Mouse (Mus musculus): ENCODE measurements around the gene Tapbp. TPM values are rescaled to one million over a fixed set of nuclear protein-coding genes. Genes with fewer than 3 reads are reported as not detected.
"Not testable (repeated sequence)": the region's sequence is repeated elsewhere in the genome, so short reads cannot be mapped to it uniquely, and the experiment has no call there.

Tapbp gene
- total RNA-seq, 2 experiments from 2014 or later = 23.3 to 35.7 TPM

- no peak for DNase-seq (ENCODE audit: low spot score in 2 of 2)
- intact Hi-C loops (cut with DNase I) = no loop called here
Observed at GRCm38 (mm10) chr17:33902079-33902478, 13.6 kb upstream of the Tapbp start.

GRCm38 (mm10) chr17:33902491-33902890 is 13.2 kb upstream of the Tapbp start:
- no peak for DNase-seq (ENCODE audit: low spot score in 2 of 2)
- intact Hi-C loops (cut with DNase I) = no loop called here

GRCm38 (mm10) chr17:33903911-33904651 is 11.6 kb upstream of the Tapbp start:
- intact Hi-C loops (cut with DNase I); DNase-seq (ENCODE audit: low spot score in 2 of 2): not testable (repeated sequence)

GRCm38 (mm10) chr17:33904835-33905234 is 10.9 kb upstream of the Tapbp start, which contains the start of gene Platr17:
TSS of gene Platr17 (plus strand) at chr17:33905135.
- intact Hi-C loops (cut with DNase I); DNase-seq (ENCODE audit: low spot score in 2 of 2): not testable (repeated sequence)

- intact Hi-C loops (cut with DNase I) = no loop called here
- peak; percentile 54 to 71 for DNase-seq (ENCODE audit: low spot score in 2 of 2)
Observed at GRCm38 (mm10) chr17:33908331-33909076, 7.2 kb upstream of the Tapbp start.

GRCm38 (mm10) chr17:33909077-33909868 is 6.4 kb upstream of the Tapbp start, which contains the start of gene Daxx:
TSS of gene Daxx (plus strand) at chr17:33909414.
- intact Hi-C loops (cut with DNase I) = no loop called here
- DNase-seq (ENCODE audit: low spot score in 2 of 2) = peak; percentile 98

GRCm38 (mm10) chr17:33909869-33910250 is 5.8 kb upstream of the Tapbp start:
- peak in 1 of 2 experiments; percentile 44 for DNase-seq (ENCODE audit: low spot score in 2 of 2)
- intact Hi-C loops (cut with DNase I) = no loop called here

- peak in 1 of 2 experiments; percentile 9 for DNase-seq (ENCODE audit: low spot score in 2 of 2)
- intact Hi-C loops (cut with DNase I) = no loop called here
Observed at GRCm38 (mm10) chr17:33910346-33911051, 5.2 kb upstream of the Tapbp start.

- intact Hi-C loops (cut with DNase I) = no loop called here
- DNase-seq (ENCODE audit: low spot score in 2 of 2) = no peak
Observed at GRCm38 (mm10) chr17:33911052-33911812, 4.5 kb upstream of the Tapbp start.

- intact Hi-C loops (cut with DNase I) = no loop called here
- peak in 1 of 2 experiments; percentile 5 for DNase-seq (ENCODE audit: low spot score in 2 of 2)
Observed at GRCm38 (mm10) chr17:33911813-33912414, 3.8 kb upstream of the Tapbp start.

GRCm38 (mm10) chr17:33913264-33913663 is 2.4 kb upstream of the Tapbp start:
- intact Hi-C loops (cut with DNase I) = no loop called here
- no peak for DNase-seq (ENCODE audit: low spot score in 2 of 2)

- intact Hi-C loops (cut with DNase I) = no loop called here
- DNase-seq (ENCODE audit: low spot score in 2 of 2) = no peak
Observed at GRCm38 (mm10) chr17:33913905-33914304, 1.8 kb upstream of the Tapbp start.

- peak in 1 of 2 experiments; percentile 8 for DNase-seq (ENCODE audit: low spot score in 2 of 2)
- intact Hi-C loops (cut with DNase I) = no loop called here
Observed at GRCm38 (mm10) chr17:33914969-33915391, 719 bp upstream of the Tapbp start.

GRCm38 (mm10) chr17:33916294-33916693 is 595 bp downstream of the Tapbp start:
- intact Hi-C loops (cut with DNase I) = no loop called here
- no peak for DNase-seq (ENCODE audit: low spot score in 2 of 2)

- peak in 1 of 2 experiments; percentile 6 for DNase-seq (ENCODE audit: low spot score in 2 of 2)
- intact Hi-C loops (cut with DNase I) = no loop called here
Observed at GRCm38 (mm10) chr17:33916847-33917655, 1.4 kb downstream of the Tapbp start.

- intact Hi-C loops (cut with DNase I) = no loop called here
- DNase-seq (ENCODE audit: low spot score in 2 of 2) = peak in 1 of 2 experiments; percentile 3
Observed at GRCm38 (mm10) chr17:33917656-33918292, 2.1 kb downstream of the Tapbp start.

Data from left cerebral cortex, postnatal 14 days (tissue).